Mouse (Mus musculus) midbrain, embryonic 11.5 days (tissue): ENCODE results near the gene Atg3. TPM values are rescaled to one million over a fixed set of nuclear protein-coding genes. Genes with fewer than 3 reads are reported as not detected.

Source experiments
- ATAC-seq: fragments of 200-750 bp; cut with Nextera tagmentation; 2 replicates; pipeline ENCODE4 v1.8.0; 2017; ENCODE audit warnings: moderate TSS enrichment, moderate library complexity; ENCODE audit not compliant: low FRiP score
- DNase-seq: peaks from one replicate; pipeline ENCODE4 v3.0.0; 2015; ENCODE audit warnings: low spot score; ENCODE audit errors: missing footprints
- H3K27ac ChIP-seq: fragments of 300-500 bp; sonication (generic); 2 replicates; pipeline ENCODE4 v1.5.1; 2014; ENCODE audit warnings: low read depth, low read length
- H3K27me3 ChIP-seq: fragments of 300-500 bp; sonication (generic); 2 replicates; pipeline ENCODE4 v1.6.1; 2014; ENCODE audit warnings: mild to moderate bottlenecking, low read length, moderate library complexity, mixed read lengths; ENCODE audit not compliant: control insufficient read depth, insufficient read depth
- H3K36me3 ChIP-seq: fragments of 300-500 bp; sonication (generic); 2 replicates; pipeline ENCODE4 v1.6.1; 2014; ENCODE audit warnings: mild to moderate bottlenecking, low read length, moderate library complexity, mixed read lengths; ENCODE audit not compliant: control insufficient read depth, insufficient read depth
- H3K4me1 ChIP-seq: fragments of 300-500 bp; sonication (generic); 2 replicates; pipeline ENCODE4 v1.6.1; 2014; ENCODE audit warnings: low read length; ENCODE audit not compliant: control insufficient read depth, insufficient read depth
- H3K4me2 ChIP-seq: fragments of 300-500 bp; sonication (generic); 2 replicates; pipeline ENCODE4 v1.6.1; 2014; ENCODE audit warnings: mild to moderate bottlenecking, moderate library complexity
- H3K4me3 ChIP-seq: fragments of 300-500 bp; sonication (generic); 2 replicates; pipeline ENCODE4 v1.5.1; 2014; ENCODE audit warnings: low read depth, low read length
- H3K9ac ChIP-seq: fragments of 300-500 bp; sonication (generic); 2 replicates; pipeline ENCODE4 v1.6.1; 2014; ENCODE audit warnings: low read length
- H3K9me3 ChIP-seq: fragments of 300-500 bp; sonication (generic); 2 replicates; pipeline ENCODE4 v1.6.1; 2016; ENCODE audit warnings: low read length; ENCODE audit not compliant: control insufficient read depth
- WGBS: fragments of 180-500 bp; shearing (Covaris S2); extraction: QIAGEN DNeasy Blood & Tissue Kit; methylation state at CpG from one replicate; pipeline ENCODE4 v1.1.7; 2014; 5-methylcytosine and 5-hydroxymethylcytosine counted together
- polyA plus RNA-seq: library from polyadenylated mRNA; unstranded; fragments of >200 nt; fragmentation: Nextera tagmentation; extraction: Ambion mirVana; gene quantifications from 2 replicates; pipeline ENCODE4 v1.2.1, GENCODE M21; 2014

The Atg3 gene
- polyA plus RNA-seq, 1 experiment from 2014 or later, result 41.1 TPM

DNA sequence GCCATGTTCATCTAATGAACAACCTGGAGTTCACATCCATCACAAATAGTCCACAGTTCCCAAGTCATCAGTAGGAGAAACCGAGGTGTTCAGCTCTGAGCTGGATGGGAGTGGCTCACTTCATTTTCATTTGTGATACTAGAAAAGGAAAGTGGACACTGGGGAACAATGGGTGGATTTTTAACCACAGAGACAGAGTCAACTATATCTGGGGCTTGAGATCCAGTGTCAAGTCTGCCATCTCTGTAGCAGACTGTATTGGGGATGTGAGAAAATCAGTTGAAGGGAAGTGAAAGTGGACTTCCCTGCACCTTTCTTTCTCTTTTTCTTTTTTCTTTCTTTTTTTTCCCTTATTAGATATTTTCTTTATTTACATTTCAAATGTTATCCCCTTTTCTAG is 68.4 kb downstream of the Atg3 start:
- WGBS, result 82% methylated on average over 1 of the region's 1 CpGs
- Histone ChIP-seq H3K4me3 (no peak overlapping the region), H3K9me3 (no peaks in the 10 kb centered on the region), H3K27ac (no peak overlapping the region), H3K9ac (no peak overlapping the region), H3K4me1 (no peaks in the 10 kb centered on the region), H3K27me3 (no peaks in the 10 kb centered on the region), H3K4me2 (no peak overlapping the region), H3K36me3 (no peaks in the 10 kb centered on the region)
- DNase-seq, result no peak
- no peak for ATAC-seq

- Histone ChIP-seq H3K9ac (no peak overlapping the region), H3K9me3 (no peaks in the 10 kb centered on the region), H3K27me3 (no peaks in the 10 kb centered on the region), H3K4me1 (no peaks in the 10 kb centered on the region), H3K36me3 (no peaks in the 10 kb centered on the region), H3K4me3 (no peak overlapping the region), H3K27ac (no peak overlapping the region), H3K4me2 (no peak overlapping the region)
- DNase-seq (no peak), ATAC-seq (no peak)
- WGBS, result 95% methylated on average over 1 of the region's 1 CpGs
Observed at GRCm38 (mm10) chr16:45231296-45231695, 72.7 kb downstream of the Atg3 start.

GRCm38 (mm10) chr16:45233007-45233406 is 74.4 kb downstream of the Atg3 start:
- Histone ChIP-seq H3K27ac (no peak overlapping the region), H3K36me3 (no peaks in the 10 kb centered on the region), H3K9ac (no peak overlapping the region), H3K9me3 (no peaks in the 10 kb centered on the region), H3K4me2 (no peak overlapping the region), H3K27me3 (no peaks in the 10 kb centered on the region), H3K4me1 (no peaks in the 10 kb centered on the region), H3K4me3 (no peak overlapping the region)
- DNase-seq (no peak), ATAC-seq (no peak)
- WGBS, result 61% methylated on average over 3 of the region's 3 CpGs

Other genes starting within 250 kb of the Atg3 start
- not detected in 2 replicates for gene Cd200r3, start 215.1 kb upstream of the Atg3 start, polyA plus RNA-seq
- gene Ccdc80, start 65.4 kb upstream of the Atg3 start, polyA plus RNA-seq, result 27.1 and 27.4 TPM in 2 replicates
- 14.8 and 18.2 TPM in 2 replicates for gene Slc35a5, start 79 bp upstream of the Atg3 start, polyA plus RNA-seq
- 0.32 and 0.45 TPM in 2 replicates for gene Btla, start 65.5 kb downstream of the Atg3 start, polyA plus RNA-seq